Mouse (Mus musculus): ENCODE results near the gene Batf2. TPM values are rescaled to one million over a fixed set of nuclear protein-coding genes. Genes with fewer than 3 reads are reported as not detected.

The Batf2 gene
- 1 to 10 TPM in 1 of 2 experiments, under 1 TPM in 1; 0.51 to 1.2 TPM for total RNA-seq (2021)
- long read RNA-seq, experiment 1, partial matches to known transcripts: 0 of 3 reads
- long read RNA-seq, experiment 1, other reads (novel, unspliced or antisense): 2 of 3 reads
- long read RNA-seq, experiment 2, partial matches to known transcripts: 0 of 1 reads
- long read RNA-seq, experiment 2, other reads (novel, unspliced or antisense): 0 of 1 reads

DNA sequence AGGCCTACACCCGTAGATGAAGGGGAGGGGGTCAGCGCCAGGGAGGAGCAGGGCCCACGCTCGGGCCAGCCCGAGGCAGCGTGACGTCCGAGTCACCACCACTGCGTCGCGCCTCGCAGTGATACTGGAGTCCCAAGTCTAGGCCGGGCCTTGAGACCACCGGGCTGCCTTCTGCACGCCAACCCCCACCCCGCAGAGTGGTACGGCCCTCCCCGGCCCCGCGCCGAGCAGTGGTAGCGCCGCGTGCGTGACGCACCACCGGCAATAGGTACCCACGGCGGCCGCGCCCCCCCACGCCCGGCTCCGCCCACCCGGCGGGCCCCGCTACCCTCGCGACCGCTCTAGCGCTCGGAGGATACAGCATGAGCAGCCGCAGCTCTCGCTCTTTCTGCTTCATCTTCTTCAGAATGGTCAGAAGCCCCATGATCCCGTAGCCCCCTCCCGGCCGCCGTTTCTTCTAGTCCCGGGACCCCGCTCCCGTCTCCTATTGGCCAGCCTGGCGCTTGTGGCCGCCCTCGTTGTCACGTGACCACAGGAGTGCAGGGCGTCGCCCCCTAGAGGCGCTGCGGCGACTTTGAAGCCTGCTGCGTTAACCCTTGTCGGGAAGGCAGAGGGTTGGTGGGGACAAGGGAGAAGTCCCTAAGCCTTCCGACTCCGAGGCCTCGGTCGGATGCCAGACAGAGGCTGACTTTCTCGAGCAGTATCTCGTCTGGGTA, at the start of gene Batf2:
Batf2 (plus strand) TSS at position 306 of the 716 bp plus-strand sequence.
- peak; percentile 87 to 91 for DNase-seq (ENCODE audit: low spot score in 2 of 2)

DNA sequence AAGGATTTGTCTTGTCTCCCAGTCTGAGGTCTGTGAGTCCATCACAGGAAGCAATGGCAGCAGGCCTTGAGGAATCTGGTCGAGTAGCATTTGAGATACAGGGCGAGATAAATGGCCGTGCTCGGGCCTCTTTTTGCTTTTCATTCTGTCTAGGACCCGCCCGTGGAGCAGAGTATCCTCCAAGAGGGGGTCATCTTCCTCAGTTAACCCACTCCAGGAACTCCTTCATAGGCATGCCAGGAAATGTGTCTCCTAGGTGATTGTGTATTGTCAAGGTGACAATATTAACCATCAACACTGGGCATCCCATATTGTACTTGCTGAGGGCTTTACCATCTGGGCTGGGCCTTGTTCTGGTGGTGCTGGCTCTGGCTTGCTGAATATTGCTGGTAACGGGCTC, 46.7 kb upstream of the Batf2 start, which contains the start of gene AC131692.1:
AC131692.1 (plus strand) TSS at position 301 of the 400 bp plus-strand sequence.
- no peak for DNase-seq (ENCODE audit: low spot score in 2 of 2)

DNA sequence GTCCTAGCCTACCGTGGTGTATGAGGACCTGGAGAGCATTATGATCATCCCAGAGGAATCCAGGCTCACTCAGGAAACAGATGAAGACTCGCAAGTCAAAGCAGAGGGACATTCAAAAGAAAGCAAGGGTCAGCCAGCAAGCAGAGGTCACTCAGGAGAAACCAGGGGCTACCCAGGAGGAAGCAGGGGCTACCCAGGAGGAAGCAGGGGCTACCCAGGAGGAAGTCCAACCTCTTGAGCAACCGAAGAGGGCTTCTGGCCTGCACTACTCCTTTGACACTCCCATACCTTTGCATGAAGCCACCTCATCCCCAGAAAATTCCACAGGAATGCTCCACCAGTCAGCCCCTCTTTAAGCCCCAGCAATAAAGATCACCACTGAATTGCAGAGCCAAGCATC, 42.9 kb upstream of the Batf2 start:
- DNase-seq (ENCODE audit: low spot score in 2 of 2): no peak

DNA sequence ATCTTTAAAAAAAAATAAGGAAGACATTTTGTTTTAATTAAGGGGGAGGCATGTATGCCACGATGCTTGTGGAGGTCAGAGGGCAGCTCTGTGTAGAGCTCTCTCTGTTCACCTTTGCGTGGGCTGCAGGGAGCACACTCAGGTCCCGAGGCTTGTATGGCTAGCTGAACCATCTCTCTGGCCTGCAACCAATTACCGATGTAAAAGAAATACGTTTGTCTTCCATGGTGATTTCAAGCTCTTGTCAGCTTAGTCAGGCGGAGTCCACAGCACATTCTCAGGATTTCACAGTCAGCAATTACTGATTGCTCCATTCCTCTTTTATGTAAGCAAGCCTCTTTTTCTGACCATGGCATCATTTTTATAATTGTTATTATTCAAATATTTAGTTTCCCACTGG, 39.6 kb upstream of the Batf2 start:
- no peak for DNase-seq (ENCODE audit: low spot score in 2 of 2)

DNA sequence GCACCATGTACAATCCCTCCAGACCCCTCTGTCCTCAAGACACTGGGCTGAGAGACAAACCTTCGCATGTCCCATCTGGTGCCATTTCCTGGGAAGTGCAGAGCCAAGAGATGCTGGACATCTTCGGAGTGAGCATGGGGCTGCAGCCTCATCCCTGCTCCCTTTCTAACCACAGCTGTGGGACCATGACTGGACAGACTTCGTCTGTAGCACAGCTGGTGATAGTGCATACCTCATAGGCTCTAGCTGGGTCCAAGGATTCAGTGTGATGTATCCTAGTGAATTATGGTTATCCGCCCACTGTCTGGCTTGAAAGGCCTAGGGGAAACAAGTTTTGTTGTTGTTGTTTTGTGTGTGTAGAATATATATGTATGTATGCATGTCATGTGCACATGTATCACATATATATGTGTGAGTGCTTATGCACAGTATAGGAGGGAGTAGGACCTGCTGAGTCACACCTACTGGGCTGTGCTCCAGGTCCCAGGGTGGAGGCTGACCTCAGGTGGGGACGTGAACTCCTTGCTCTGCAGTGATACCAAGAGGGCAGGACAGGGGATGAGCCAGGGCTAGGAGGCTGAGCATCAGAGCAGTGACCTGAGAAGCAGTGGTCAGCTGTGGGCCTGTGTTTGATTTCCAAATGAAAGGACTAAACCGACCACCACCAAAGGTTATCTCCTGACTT, 38.5 kb upstream of the Batf2 start:
- DNase-seq (ENCODE audit: low spot score in 2 of 2): no peak

DNA sequence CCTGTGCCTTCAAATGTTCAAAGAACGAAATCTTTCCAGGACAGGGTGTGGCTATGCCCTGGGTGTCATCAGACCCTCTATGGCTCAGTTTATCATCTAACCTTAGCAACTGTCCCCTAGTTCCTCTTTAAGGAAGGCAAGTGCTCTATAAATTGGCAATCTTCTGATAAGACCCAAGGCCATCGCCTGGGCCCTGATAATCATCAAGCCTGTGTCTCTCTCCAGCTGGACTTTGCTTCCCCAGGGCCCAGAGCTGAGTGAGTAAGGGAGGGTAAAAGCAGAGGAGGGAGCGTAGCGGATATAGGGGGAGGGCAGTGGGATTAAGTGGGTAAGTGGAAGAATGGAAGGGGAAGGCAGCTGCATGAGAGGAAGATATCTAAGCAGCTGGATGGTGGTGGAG, 36.3 kb upstream of the Batf2 start:
- DNase-seq (ENCODE audit: low spot score in 2 of 2): no peak

DNA sequence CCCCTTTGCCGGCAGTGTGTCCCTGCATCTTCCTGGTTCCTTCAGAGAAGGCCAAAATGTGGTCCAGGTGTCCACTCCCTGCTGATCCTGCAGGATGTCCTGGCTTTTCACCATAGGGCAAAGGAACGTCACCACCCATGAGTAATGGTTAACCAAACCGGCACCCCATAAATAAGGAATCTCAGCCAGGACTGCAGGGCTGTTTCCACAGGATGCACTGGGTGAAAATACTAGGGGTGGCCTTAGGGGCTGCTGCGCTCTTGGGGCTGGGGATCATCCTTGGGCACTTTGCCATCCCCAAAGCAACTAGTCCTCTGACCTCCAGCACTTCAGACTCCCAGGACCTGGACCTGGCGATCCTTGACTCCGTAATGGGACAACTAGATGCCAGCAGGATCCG, 35.2 kb upstream of the Batf2 start, which contains the start of gene Naaladl1:
Naaladl1 (plus strand) TSS at position 197 of the 400 bp plus-strand sequence.
- no peak for DNase-seq (ENCODE audit: low spot score in 2 of 2)

DNA sequence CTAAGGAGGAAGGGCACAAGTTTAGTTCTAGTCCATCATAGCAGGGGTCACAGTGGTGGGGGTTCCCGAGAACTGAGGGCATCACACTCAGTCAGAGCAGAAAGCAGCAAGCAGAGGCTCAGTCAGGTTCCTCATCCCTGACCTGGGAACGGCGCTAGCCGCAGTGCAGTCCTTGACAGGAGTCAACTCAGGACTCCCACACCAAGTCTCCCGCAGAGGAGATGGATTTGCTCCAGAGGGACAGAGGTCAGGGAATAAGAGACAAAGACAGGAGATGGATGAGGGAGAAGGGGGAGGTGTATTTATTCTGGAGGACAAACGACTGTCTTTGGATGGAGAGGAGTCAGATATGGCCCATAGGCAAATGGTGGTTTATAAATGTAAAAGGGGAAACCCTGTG, 27.7 kb upstream of the Batf2 start:
- DNase-seq (ENCODE audit: low spot score in 2 of 2): no peak

DNA sequence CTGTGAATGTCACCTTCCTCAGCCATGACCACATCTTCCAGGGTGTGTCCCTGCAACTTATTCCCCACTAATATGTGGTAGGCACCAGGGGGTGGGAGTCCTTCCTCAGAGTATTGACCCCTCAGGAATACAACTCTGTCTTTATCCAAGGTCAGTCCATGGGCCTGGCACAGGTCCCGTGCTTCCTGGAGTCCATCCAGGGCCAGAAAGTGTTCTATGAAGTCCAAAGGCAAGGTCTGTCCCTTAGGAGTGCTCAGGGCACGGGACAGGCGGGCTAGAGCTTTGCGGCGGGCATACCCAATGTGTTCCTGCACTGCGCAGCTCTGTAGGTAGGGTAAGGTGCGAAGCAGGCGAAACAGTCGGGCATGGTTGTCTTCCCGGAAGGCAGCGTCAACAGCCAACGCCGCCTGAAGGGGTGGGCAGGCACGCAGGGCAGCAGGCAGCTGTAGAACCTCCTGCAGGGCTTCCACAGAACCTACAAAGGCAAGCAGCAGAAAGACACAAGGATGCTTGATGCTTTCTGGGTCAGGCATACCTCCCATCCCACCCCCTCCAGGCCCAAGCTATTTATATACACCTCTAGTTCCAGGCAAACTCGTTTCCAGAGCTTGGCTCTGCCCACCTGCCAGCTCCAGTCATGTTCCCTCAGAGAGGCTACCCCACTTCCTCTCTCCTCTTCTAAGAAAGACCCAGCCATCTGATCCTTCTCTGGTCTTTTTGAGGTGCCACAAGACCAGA, 24.5 kb upstream of the Batf2 start:
- no peak for DNase-seq (ENCODE audit: low spot score in 2 of 2)

DNA sequence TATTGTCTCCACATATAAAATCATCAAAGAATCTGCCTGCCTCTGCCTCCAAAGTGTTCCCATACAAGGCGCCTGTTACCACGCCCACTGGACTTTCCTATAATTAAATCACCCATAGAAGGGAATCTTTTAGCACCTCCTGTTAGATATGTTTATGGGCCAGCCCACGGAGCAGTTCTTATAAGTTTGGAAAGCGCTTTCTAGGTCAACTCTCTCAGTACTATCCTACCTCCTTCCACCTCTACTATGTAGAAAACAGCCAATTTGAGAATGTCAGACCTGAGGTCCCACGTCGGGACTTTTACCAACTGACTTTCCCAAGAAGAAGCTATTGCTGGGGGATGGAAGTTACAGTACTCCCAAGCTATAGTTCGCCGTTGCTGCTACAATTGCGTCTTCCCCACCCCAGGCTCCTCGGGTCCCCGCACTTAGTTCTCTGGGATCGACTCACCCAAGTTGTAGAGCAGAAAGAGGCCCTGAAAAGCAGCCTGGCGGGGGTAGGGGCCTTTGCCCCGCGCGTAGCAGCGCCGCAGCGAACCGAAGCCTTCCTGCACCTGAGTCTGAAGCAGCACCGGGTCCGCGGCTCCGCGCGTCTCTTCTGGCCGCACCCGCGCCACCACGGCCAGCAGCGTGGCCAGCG, 23.3 kb upstream of the Batf2 start:
- no peak for DNase-seq (ENCODE audit: low spot score in 2 of 2)

DNA sequence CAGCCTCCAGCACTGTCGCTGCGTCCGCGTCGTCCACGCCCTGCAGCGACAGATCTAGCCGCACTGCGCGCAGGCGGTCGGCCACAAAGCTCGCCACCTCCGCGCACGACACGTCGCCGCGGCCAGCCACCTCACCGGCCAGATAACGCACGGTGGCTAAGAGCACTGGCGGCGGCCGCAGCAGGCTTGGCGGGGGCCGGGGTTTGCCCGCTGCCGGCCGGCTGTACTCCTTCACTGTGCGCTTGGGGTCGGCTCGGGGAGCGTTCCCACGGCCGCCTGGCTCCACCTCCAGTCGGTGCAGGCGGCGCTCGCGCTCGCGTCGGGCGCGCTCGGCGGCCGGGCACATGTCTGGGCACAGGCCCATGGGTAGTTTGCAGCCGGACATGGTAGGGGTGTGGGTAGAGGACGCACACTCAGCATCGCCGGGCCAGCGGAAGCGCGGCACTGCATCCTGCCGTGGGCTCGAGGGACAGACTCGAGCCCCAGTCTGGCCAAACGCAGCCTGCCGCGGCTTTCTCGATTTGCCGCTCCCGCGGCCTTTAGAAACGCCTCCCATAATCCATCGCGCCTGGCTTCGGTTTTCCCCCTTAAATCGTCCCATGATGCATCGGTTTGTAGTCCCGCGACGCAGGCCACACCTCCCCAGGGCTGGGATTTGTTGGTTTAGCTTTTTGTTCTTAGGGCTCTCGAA, 22.7 kb upstream of the Batf2 start, which contains the start of gene Sac3d1:
Sac3d1 (minus strand) TSS at position 665 of the 691 bp plus-strand sequence.
- DNase-seq (ENCODE audit: low spot score in 2 of 2): peak; percentile 90

DNA sequence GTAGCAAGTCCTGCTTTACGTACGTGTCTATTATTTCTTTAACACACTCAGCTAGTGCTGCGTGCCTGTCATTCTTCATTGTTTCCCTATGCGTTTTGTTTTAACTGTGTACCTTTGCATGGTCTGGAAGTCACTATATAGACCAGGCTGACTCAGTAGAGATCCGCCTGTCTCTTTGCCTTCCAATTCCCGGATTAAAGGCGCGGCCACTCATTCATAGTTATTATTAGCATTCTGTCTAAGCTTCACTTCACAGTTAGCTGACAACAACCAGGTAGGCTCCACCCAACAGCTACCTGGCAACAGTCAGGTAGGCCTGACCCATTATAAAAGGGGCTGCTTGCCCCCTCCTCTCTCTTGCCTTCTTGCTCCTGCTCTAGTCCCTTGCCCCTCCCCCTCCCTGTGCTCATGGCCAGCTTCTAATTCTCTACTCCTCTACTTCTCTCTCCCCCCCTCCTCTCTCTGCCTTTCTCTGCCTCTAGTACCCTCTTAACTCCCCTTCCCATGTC, 22.1 kb upstream of the Batf2 start:
- DNase-seq (ENCODE audit: low spot score in 2 of 2): no peak

DNA sequence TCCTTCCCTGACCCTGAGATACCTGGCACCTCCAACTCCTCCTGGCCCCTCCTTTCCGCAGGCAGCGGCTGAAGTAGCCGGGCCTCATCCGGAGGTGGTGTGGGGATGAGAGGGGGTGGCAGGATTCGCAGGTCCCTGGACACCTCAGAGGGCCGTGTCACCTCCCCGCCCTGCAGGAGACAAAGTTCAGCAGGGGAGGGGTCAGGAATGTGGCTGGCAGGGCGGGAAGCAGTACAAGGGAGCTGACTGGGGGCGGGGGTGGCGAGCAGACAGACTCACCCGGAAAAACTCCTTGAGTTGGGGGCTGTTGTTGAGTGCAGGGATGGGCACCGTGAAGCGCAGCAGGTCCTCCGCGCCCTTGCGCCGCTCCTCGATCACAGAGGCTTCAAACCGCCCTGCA, 19.0 kb upstream of the Batf2 start:
- no peak for DNase-seq (ENCODE audit: low spot score in 2 of 2)

DNA sequence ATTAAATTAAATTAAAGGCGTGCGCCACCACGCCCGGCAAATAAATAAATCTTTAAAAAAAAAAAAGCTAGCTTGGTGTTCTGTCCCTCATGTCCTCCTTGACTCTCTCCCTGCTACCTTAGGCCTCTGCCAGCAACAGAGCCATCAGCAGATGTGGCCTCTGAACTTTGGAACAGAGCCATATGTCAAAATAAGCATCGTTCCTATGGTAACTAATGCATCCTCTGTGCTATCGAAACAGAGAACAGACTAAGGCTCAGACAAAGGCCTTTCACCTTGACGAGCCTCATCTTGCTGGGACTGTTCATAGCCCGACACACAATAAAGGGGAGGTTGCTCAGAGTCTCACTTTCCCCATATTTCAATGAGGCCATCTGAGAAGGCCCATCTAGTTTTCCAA, 17.5 kb upstream of the Batf2 start:
- DNase-seq (ENCODE audit: low spot score in 2 of 2): no peak

DNA sequence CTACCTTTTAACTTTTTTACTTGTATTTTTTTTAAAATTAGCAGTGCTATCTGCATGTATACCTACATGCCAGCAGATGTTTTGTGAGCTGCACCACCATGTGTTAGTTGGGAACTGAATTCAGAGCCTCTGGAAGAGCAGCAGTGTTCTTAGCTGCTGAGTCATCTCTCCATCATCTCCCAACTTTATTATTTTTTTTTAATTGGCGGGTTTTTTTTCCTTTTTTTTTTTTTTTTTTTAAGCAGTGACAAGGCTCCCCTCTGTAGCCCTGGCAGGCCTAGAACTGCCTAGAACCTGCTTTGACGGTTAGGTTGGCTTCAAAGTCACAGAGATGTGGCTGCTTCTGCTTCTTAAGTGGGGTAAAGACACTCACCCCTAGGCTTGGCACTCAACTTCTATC, 15.9 kb upstream of the Batf2 start:
- no peak for DNase-seq (ENCODE audit: low spot score in 2 of 2)

DNA sequence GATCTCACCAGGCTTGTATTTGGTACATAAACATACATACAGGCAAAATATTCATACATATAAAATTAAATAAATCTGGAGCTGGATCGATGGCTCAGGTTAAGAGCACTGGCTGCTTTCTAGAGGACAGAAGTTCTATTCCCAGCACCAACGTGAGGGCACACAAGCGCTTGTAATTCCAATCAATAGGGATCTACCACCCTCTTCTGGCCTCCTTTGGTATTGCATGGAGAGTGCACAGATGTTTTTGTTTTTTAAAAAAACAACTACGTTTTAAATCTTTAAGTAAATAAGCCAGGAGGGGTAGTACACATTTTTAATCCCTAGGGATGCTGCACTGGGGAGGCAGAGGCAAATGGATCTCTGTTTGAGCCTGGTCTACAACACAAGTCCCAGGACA, 14.5 kb upstream of the Batf2 start:
- DNase-seq (ENCODE audit: low spot score in 2 of 2): peak in 1 of 2 experiments; percentile 50

DNA sequence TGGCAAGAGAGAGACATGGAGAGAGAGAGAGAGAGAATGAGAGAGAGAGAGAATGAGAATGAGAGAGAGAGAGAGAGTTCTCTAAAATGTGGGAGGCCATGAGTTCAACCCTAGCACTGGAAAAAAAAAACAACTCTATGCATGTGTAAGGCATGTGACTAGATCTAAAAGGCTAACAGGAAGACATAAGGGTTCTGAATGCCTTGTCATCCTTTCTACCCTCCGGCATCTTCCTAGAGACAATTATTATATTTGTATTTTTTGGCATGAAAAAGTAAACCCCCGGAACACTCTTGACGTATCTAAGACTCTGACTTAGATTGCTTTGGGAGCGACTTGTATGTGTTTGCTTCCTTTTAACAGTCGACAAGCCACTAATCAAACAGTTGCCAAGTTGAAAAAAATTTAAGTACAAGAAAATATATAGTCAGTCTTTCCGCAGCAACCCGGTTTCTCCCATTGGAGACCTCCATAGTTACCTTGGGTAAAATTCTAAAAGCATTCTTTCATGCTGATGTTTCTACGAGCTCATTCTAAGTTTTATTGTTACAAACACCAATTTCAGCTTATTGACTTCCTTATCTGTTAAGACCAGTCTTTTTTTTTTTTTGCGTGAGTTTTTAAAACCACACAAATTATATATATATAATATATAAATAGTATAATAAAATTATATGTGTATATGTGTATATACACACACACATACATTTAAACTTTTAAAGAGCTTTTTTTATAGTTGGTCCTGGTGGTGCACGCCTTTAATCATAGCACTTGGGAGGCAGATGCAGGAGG, 13.8 kb upstream of the Batf2 start:
- no peak for DNase-seq (ENCODE audit: low spot score in 2 of 2)

DNA sequence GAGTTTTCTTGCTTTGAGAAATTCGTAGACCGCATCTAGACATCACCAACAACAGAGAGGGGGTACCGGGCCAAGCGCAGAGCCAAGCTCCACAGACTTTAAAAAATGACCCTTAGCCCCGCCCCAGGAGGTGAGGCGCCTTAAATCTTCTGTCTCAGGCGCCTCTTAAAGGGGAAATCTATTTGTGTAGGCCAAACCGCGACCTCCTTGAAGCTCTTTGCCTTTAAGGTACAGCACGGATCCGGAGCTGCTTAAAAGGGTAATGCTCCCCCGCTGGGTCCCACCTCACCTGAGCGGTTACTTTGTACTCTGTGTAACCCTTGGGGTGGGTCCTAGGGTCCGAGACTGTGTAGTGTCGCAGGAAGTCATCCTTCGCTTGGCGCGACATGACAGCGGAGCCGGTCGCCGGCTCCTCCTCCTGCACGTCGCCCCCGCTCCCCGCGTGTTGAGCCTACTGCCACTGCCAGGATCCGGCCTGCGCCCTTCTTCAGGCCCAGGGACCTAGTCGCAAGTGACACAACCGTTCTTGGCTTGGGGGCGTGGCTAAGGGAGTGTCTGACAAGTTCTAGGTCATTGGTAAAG, 12.9 kb upstream of the Batf2 start, which contains the start of gene Snx15:
Snx15 (minus strand) TSS at position 545 of the 582 bp plus-strand sequence.
- peak; percentile 93 to 94 for DNase-seq (ENCODE audit: low spot score in 2 of 2)
